Mouse (Mus musculus) lung, postnatal 0 days (tissue): Measurements from ENCODE around the gene Tnni1.

Experiments used
- CTCF ChIP-seq: IDR thresholded peaks from 2 replicates; pipeline ENCODE4 v1.5.1; 2016; ENCODE audit warnings: antibody characterized with exemption, mild to moderate bottlenecking
- EP300 ChIP-seq: IDR thresholded peaks from 2 replicates; pipeline ENCODE4 v1.6.1; 2016; ENCODE audit warnings: antibody characterized with exemption, mild to moderate bottlenecking, control low read depth

DNA sequence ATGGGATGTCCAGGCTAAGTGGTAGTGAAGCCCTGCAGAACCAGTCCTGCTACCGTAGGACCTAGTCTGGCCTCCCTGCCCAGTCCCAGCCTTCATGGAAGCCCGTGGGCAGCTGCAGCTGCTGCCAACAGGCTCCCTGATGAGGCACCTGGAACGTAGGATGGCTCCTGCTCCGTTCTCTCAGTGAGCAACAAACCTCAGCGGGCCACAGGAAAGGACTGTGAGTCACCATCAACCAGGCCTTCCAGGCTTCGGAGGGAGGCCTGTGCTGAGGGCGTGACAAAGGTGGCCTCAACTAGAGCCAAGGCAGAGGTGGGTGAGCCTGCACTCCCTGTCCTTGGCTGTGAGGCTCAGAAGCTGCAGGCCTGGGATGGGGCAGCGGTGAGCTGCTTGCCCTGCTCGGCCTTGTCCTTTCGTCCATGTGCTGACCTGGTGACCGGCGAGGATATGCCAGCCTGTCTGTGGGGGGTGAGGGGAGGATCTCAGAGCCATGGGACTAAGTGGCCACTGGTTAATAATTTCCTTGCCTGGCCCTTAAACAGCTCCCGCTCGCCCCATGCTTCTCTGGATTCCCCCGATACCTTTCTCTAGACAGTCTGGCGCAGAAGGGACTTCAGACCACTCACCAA is 41.6 kb downstream of the Tnni1 start:
- no peak for TF ChIP-seq CTCF
- no peak for TF ChIP-seq EP300
